Mouse (Mus musculus) bone marrow, adult 2 months (tissue): ENCODE results near the gene Rilp.
"Not testable (repeated sequence)": the region's sequence is repeated elsewhere in the genome, so short reads cannot be mapped to it uniquely, and the experiment has no call there.

Experiments used
- CTCF ChIP-seq: fragments of 200-500 bp; IDR thresholded peaks from 2 replicates; pipeline ENCODE4 v1.5.1; 2011; ENCODE audit warnings: low read length, control low read depth; ENCODE audit not compliant: control insufficient read depth, insufficient read depth
- POLR2A ChIP-seq: fragments of 200-500 bp; IDR thresholded peaks from 2 replicates; pipeline ENCODE4 v1.6.1; 2011; ENCODE audit warnings: low read depth, mild to moderate bottlenecking, control low read depth, low read length, borderline replicate concordance; ENCODE audit not compliant: control insufficient read depth

GRCm38 (mm10) chr11:75556006-75556405, 46.1 kb downstream of the Rilp start:
- not testable (repeated sequence) for TF ChIP-seq CTCF, POLR2A
